Mouse (Mus musculus) heart, postnatal 0 days (tissue): ENCODE results near the gene Farp1.

ENCODE experiments used
- CTCF ChIP-seq: IDR thresholded peaks from 2 replicates; pipeline ENCODE4 v1.5.1; 2016; ENCODE audit warnings: antibody characterized with exemption, control low read depth, low read depth
- EP300 ChIP-seq: IDR thresholded peaks from 2 replicates; pipeline ENCODE4 v1.6.1; 2016; ENCODE audit warnings: antibody characterized with exemption, low read depth

DNA sequence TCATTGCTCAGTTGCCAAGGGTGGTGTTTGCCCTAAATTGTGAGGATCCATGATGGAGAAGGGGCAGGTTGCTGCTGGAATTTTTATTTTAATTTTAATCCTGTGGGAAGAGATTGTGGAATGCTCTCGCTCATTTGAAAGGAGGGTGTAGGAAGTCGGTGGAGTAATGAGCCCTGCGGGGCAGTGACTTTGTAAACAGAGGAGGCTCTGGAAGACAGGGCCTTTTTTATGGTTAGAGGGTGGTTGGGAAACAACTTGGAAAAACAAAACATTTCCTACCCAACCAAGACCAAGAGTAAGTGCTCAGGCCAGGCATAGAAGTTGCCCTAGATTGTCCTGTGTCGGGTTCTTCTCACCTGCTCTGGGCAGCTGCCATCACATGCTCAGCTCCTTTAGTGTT lies 146.8 kb downstream of the Farp1 start:
- TF ChIP-seq CTCF (no peak), EP300 (no peak)
